Mouse (Mus musculus) lung, postnatal 0 days (tissue): ENCODE measurements around the gene Aurkb.

Experiments used
- CTCF ChIP-seq: IDR thresholded peaks from 2 replicates; pipeline ENCODE4 v1.5.1; 2016; ENCODE audit warnings: antibody characterized with exemption, mild to moderate bottlenecking
- EP300 ChIP-seq: IDR thresholded peaks from 2 replicates; pipeline ENCODE4 v1.6.1; 2016; ENCODE audit warnings: antibody characterized with exemption, mild to moderate bottlenecking, control low read depth

DNA sequence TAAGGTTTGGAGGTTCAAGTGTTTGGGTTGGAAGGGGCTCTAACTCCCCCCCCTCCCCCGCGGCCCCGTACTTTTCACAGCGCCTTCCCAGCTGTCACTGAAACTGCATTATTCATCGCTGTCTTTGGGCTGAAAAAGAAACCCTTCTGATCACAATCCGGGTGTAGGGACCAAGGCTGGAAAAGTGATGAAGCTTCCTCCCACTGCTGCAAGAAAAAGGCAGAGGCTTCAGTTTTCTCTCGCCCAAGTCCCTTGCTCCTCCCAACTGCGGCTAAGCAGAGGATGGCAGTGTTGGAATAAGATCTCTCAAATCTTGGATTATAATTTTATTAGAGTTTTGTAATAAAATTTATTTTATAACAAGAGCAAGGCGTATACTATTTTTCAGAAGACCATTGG is 27.2 kb downstream of the Aurkb start:
- TF ChIP-seq CTCF (no peak), EP300 (no peak)
